Mouse (Mus musculus) kidney, postnatal 25 days (tissue): ENCODE results near the gene Btbd35f7.
"Not testable (repeated sequence)": the region's sequence is repeated elsewhere in the genome, so short reads cannot be mapped to it uniquely, and the experiment has no call there.

Experiments used
- DNase-seq, 2 experiments: peaks; one replicate each; pipeline ENCODE4 v3.0.0; 2021; ENCODE audit warnings: mixed read lengths in 2 of 2

Btbd35f7 gene

GRCm38 (mm10) chrX:5668767-5669166 lies at the start of gene Btbd35f7:
TSS of gene Btbd35f7 (plus strand) at chrX:5669067.
- DNase-seq = not testable (repeated sequence)
